Mouse (Mus musculus): ENCODE data around the gene Mfsd5. TPM values are rescaled to one million over a fixed set of nuclear protein-coding genes. Genes with fewer than 3 reads are reported as not detected.

Gene Mfsd5
- polyA plus RNA-seq, 1 experiment, result 23.2 TPM

DNA sequence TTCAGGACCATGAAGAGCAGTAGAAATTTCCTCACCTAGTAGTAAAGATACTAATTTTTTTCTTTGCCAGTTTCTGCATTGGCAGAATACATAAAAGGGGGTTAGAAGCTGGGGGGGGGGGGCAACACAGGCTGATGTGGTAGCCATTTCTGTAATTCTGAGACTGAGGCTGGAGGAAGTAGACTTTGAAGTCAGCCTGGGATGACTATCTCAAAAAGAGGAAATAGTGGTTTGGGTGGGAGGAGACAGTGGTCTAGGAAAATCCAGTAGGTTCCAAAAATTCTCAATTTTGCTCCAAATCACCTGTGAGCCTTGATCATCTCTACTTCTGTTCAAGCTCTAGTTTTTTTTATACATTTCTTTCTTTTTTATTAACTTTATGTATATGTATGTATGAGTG, 32.2 kb downstream of the Mfsd5 start:
- H3K9ac ChIP-seq (ENCODE audit: low read depth, poor library complexity, severe bottlenecking), result no peak overlapping the region
- no peaks in the 10 kb centered on the region for H3K27me3 ChIP-seq (ENCODE audit: control insufficient read depth, insufficient read depth, low read length, poor library complexity, severe bottlenecking)
- no peak overlapping the region for H3K4me3 ChIP-seq (ENCODE audit: low read depth, low read length)
- no peaks in the 10 kb centered on the region for H3K9me3 ChIP-seq (replicated peaks; ENCODE audit: control insufficient read depth, insufficient read depth, low read length, poor library complexity, severe bottlenecking)
- TF ChIP-seq CTCF (IDR thresholded peaks at IDR 0.05; ENCODE audit: low read depth, low read length) (no peak), POLR2A (IDR thresholded peaks at IDR 0.05; ENCODE audit: insufficient read depth, low read length) (no peak), EP300 (IDR thresholded peaks at IDR 0.05; ENCODE audit: insufficient read depth, low read depth, low read length) (no peak)
- peaks cover 75% of the 10 kb centered on the region for H3K36me3 ChIP-seq (ENCODE audit: control insufficient read depth, insufficient read depth, low read length, poor library complexity, severe bottlenecking)
- H3K4me1 ChIP-seq (ENCODE audit: control insufficient read depth, insufficient read depth, low read length), result no peaks in the 10 kb centered on the region
- H3K27ac ChIP-seq (ENCODE audit: insufficient read depth, low read length), result no peak overlapping the region

- no peaks in the 10 kb centered on the region for H3K27me3 ChIP-seq (ENCODE audit: control insufficient read depth, insufficient read depth, low read length, poor library complexity, severe bottlenecking)
- H3K4me1 ChIP-seq (ENCODE audit: control insufficient read depth, insufficient read depth, low read length), result no peaks in the 10 kb centered on the region
- peaks cover 70% of the 10 kb centered on the region for H3K36me3 ChIP-seq (ENCODE audit: control insufficient read depth, insufficient read depth, low read length, poor library complexity, severe bottlenecking)
- H3K9ac ChIP-seq (ENCODE audit: low read depth, poor library complexity, severe bottlenecking), result no peak overlapping the region
- H3K4me3 ChIP-seq (ENCODE audit: low read depth, low read length), result no peak overlapping the region
- no peak overlapping the region for H3K27ac ChIP-seq (ENCODE audit: insufficient read depth, low read length)
- no peaks in the 10 kb centered on the region for H3K9me3 ChIP-seq (replicated peaks; ENCODE audit: control insufficient read depth, insufficient read depth, low read length, poor library complexity, severe bottlenecking)
- TF ChIP-seq EP300 (IDR thresholded peaks at IDR 0.05; ENCODE audit: insufficient read depth, low read depth, low read length), result no peak
- no peak for TF ChIP-seq POLR2A (IDR thresholded peaks at IDR 0.05; ENCODE audit: insufficient read depth, low read length)
- no peak for TF ChIP-seq CTCF (IDR thresholded peaks at IDR 0.05; ENCODE audit: low read depth, low read length)
Observed at GRCm38 (mm10) chr15:102315292-102315691, 36.0 kb downstream of the Mfsd5 start.

GRCm38 (mm10) chr15:102316263-102316662, 37.0 kb downstream of the Mfsd5 start:
- Histone ChIP-seq H3K9me3 (replicated peaks; ENCODE audit: control insufficient read depth, insufficient read depth, low read length, poor library complexity, severe bottlenecking) (no peaks in the 10 kb centered on the region), H3K27ac (ENCODE audit: insufficient read depth, low read length) (no peak overlapping the region), H3K9ac (ENCODE audit: low read depth, poor library complexity, severe bottlenecking) (no peak overlapping the region), H3K36me3 (ENCODE audit: control insufficient read depth, insufficient read depth, low read length, poor library complexity, severe bottlenecking) (peaks cover 72% of the 10 kb centered on the region), H3K4me1 (ENCODE audit: control insufficient read depth, insufficient read depth, low read length) (no peaks in the 10 kb centered on the region), H3K4me3 (ENCODE audit: low read depth, low read length) (no peak overlapping the region), H3K27me3 (ENCODE audit: control insufficient read depth, insufficient read depth, low read length, poor library complexity, severe bottlenecking) (no peaks in the 10 kb centered on the region)
- TF ChIP-seq EP300 (IDR thresholded peaks at IDR 0.05; ENCODE audit: insufficient read depth, low read depth, low read length) (no peak), POLR2A (IDR thresholded peaks at IDR 0.05; ENCODE audit: insufficient read depth, low read length) (no peak), CTCF (IDR thresholded peaks at IDR 0.05; ENCODE audit: low read depth, low read length) (peak; percentile 81)

DNA sequence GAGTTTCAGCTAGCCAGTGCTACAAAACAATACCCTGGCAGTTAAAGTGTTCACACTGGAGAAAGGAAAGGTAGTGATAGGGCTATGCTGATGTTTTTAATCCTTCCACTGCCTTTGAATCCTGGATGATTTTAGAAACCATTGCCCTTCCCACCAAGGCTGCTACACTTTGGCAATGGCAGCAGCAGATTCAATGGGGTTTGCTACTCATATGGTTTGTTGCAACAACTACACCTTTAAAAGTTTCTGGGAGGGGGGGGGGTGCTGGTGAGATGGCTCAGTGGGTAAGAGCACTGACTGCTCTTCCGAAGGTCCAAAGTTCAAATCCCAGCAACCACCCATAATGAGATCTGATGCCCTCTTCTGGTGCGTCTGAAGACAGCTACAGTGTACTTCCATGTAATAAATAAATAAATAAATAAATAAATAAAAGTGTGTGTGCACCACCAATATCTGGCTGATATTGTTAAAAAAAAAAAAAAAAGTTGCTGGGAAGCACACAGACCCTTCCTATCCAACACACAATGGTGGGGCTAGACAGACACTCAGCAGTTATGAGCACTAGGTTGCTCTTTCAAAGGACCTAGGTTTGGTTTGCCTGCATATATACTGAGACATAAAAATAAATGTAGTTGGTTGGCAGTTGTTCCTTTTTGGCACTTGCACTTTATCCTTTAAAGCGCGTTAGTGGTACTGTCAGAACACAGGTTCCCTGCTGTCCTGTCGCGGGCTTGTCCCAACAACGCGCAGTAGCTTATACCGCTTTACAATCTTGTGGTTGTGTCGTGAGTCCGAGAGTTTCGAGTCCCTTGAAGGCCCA, 45.6 kb downstream of the Mfsd5 start:
- Histone ChIP-seq H3K36me3 (ENCODE audit: control insufficient read depth, insufficient read depth, low read length, poor library complexity, severe bottlenecking) (peaks cover 34% of the 10 kb centered on the region), H3K9ac (ENCODE audit: low read depth, poor library complexity, severe bottlenecking) (0 out of 2 replicates have a peak overlapping the region, but pooled peaks have one; percentile 4), H3K4me3 (ENCODE audit: low read depth, low read length) (peak overlapping the region; percentile 21)

DNA sequence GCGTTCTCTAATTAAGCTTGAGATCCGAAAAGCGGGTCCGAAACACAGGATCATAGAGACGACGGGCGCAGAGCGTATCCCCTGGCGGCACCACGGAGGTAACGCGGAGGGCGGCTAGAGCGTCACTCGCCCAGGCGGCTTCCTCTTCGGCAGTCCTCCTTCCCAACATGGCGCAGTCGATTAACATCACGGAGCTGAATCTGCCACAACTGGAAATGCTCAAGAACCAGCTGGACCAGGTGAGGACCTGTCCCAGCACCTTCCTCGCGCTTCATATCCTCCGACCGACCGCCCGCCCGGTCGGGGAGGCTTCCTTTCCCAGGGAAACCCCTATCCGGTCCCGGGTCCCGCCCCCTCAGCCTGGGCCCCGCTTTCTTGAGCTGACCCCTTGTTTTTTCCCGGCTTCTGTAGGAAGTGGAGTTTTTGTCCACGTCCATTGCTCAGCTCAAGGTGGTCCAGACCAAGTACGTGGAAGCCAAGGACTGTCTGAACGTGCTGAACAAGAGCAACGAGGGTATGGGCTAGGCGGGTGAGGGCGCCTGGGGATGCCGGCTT, 46.8 kb downstream of the Mfsd5 start, which contains the start of gene Pfdn5:
TSS of gene Pfdn5 (plus strand) at position 95 of the 555 bp plus-strand sequence.
- H3K4me1 ChIP-seq (ENCODE audit: control insufficient read depth, insufficient read depth, low read length), result no peaks in the 10 kb centered on the region
- no peaks in the 10 kb centered on the region for H3K27me3 ChIP-seq (ENCODE audit: control insufficient read depth, insufficient read depth, low read length, poor library complexity, severe bottlenecking)
- H3K27ac ChIP-seq (ENCODE audit: insufficient read depth, low read length), result peak within 1 kb of the TSS; percentile 75; the same call in 1 of the 2 replicates
- 0 out of 2 replicates have a peak, but pooled peaks have one; percentile 45 for TF ChIP-seq EP300 (IDR thresholded peaks at IDR 0.05; ENCODE audit: insufficient read depth, low read depth, low read length)
- no peak for TF ChIP-seq CTCF (IDR thresholded peaks at IDR 0.05; ENCODE audit: low read depth, low read length)
- no peak for TF ChIP-seq POLR2A (IDR thresholded peaks at IDR 0.05; ENCODE audit: insufficient read depth, low read length)
- H3K9me3 ChIP-seq (replicated peaks; ENCODE audit: control insufficient read depth, insufficient read depth, low read length, poor library complexity, severe bottlenecking), result no peaks in the 10 kb centered on the region
- peak within 1 kb of the TSS; percentile 72 for H3K9ac ChIP-seq (ENCODE audit: low read depth, poor library complexity, severe bottlenecking)
- H3K36me3 ChIP-seq (ENCODE audit: control insufficient read depth, insufficient read depth, low read length, poor library complexity, severe bottlenecking), result peaks cover 25% of the 10 kb centered on the region
- H3K4me3 ChIP-seq (ENCODE audit: low read depth, low read length), result peak within 1 kb of the TSS; percentile 99

More for the DNA sequence above, 45.6 kb downstream of the Mfsd5 start:
- Histone ChIP-seq H3K27ac (ENCODE audit: insufficient read depth, low read length) (peak overlapping the region; percentile 75; the same call in 1 of the 2 replicates), H3K27me3 (ENCODE audit: control insufficient read depth, insufficient read depth, low read length, poor library complexity, severe bottlenecking) (no peaks in the 10 kb centered on the region), H3K9me3 (replicated peaks; ENCODE audit: control insufficient read depth, insufficient read depth, low read length, poor library complexity, severe bottlenecking) (no peaks in the 10 kb centered on the region), H3K4me1 (ENCODE audit: control insufficient read depth, insufficient read depth, low read length) (no peaks in the 10 kb centered on the region)
- TF ChIP-seq POLR2A (IDR thresholded peaks at IDR 0.05; ENCODE audit: insufficient read depth, low read length) (no peak), CTCF (IDR thresholded peaks at IDR 0.05; ENCODE audit: low read depth, low read length) (no peak), EP300 (IDR thresholded peaks at IDR 0.05; ENCODE audit: insufficient read depth, low read depth, low read length) (no peak)

GRCm38 (mm10) chr15:102326892-102327291, 47.6 kb downstream of the Mfsd5 start:
- H3K4me1 ChIP-seq (ENCODE audit: control insufficient read depth, insufficient read depth, low read length), result no peaks in the 10 kb centered on the region
- no peaks in the 10 kb centered on the region for H3K27me3 ChIP-seq (ENCODE audit: control insufficient read depth, insufficient read depth, low read length, poor library complexity, severe bottlenecking)
- H3K4me3 ChIP-seq (ENCODE audit: low read depth, low read length), result no peak overlapping the region; the same call in 1 of the 2 replicates
- peak overlapping the region; percentile 72 for H3K9ac ChIP-seq (ENCODE audit: low read depth, poor library complexity, severe bottlenecking)
- no peaks in the 10 kb centered on the region for H3K9me3 ChIP-seq (replicated peaks; ENCODE audit: control insufficient read depth, insufficient read depth, low read length, poor library complexity, severe bottlenecking)
- TF ChIP-seq CTCF (IDR thresholded peaks at IDR 0.05; ENCODE audit: low read depth, low read length) (no peak), POLR2A (IDR thresholded peaks at IDR 0.05; ENCODE audit: insufficient read depth, low read length) (no peak), EP300 (IDR thresholded peaks at IDR 0.05; ENCODE audit: insufficient read depth, low read depth, low read length) (no peak)
- H3K27ac ChIP-seq (ENCODE audit: insufficient read depth, low read length), result no peak overlapping the region
- H3K36me3 ChIP-seq (ENCODE audit: control insufficient read depth, insufficient read depth, low read length, poor library complexity, severe bottlenecking), result peaks cover 18% of the 10 kb centered on the region

Other genes starting within 250 kb of the Mfsd5 start
- 584 and 631 TPM in 2 replicates for gene Eif4b, start 205.7 kb upstream of the Mfsd5 start, polyA plus RNA-seq (2011; ENCODE audit: insufficient read depth, insufficient read length, low read depth, missing spikeins)
- gene Tns2, start 179.0 kb upstream of the Mfsd5 start, polyA plus RNA-seq (2011; ENCODE audit: insufficient read depth, insufficient read length, low read depth, missing spikeins), result 10.4 and 12.8 TPM in 2 replicates
- 11.7 and 15.1 TPM in 2 replicates for gene Spryd3, start 143.2 kb upstream of the Mfsd5 start, polyA plus RNA-seq (2011; ENCODE audit: insufficient read depth, insufficient read length, low read depth, missing spikeins)
- 2.0 and 2.2 TPM in 2 replicates for gene Igfbp6, start 135.1 kb upstream of the Mfsd5 start, polyA plus RNA-seq (2011; ENCODE audit: insufficient read depth, insufficient read length, low read depth, missing spikeins)
- 0.45 TPM in 1 of 2 replicates, not detected in the other for gene Soat2, start 128.9 kb upstream of the Mfsd5 start, polyA plus RNA-seq (2011; ENCODE audit: insufficient read depth, insufficient read length, low read depth, missing spikeins)
- 53.7 and 54.3 TPM in 2 replicates for gene Zfp740, start 76.2 kb upstream of the Mfsd5 start, polyA plus RNA-seq (2011; ENCODE audit: insufficient read depth, insufficient read length, low read depth, missing spikeins)
- 17.8 and 19.3 TPM in 2 replicates for gene Csad, start 74.7 kb upstream of the Mfsd5 start, polyA plus RNA-seq (2011; ENCODE audit: insufficient read depth, insufficient read length, low read depth, missing spikeins)
- gene Itgb7, start 47.5 kb upstream of the Mfsd5 start, polyA plus RNA-seq (2011; ENCODE audit: insufficient read depth, insufficient read length, low read depth, missing spikeins), result 3.1 and 9.7 TPM in 2 replicates
- gene Rarg, start 21.9 kb upstream of the Mfsd5 start, polyA plus RNA-seq (2011; ENCODE audit: insufficient read depth, insufficient read length, low read depth, missing spikeins), result 38.6 and 42.7 TPM in 2 replicates
- 0.81 and 1.1 TPM in 2 replicates for gene Gm9918, start 8.9 kb upstream of the Mfsd5 start, polyA plus RNA-seq (2011; ENCODE audit: insufficient read depth, insufficient read length, low read depth, missing spikeins)
- 68.7 and 71.7 TPM in 2 replicates for gene Espl1, start 16.8 kb downstream of the Mfsd5 start, polyA plus RNA-seq (2011; ENCODE audit: insufficient read depth, insufficient read length, low read depth, missing spikeins)
- 233 and 309 TPM in 2 replicates for gene Pfdn5, start 46.7 kb downstream of the Mfsd5 start, polyA plus RNA-seq (2011; ENCODE audit: insufficient read depth, insufficient read length, low read depth, missing spikeins)
- gene Myg1, start 52.3 kb downstream of the Mfsd5 start, polyA plus RNA-seq (2011; ENCODE audit: insufficient read depth, insufficient read length, low read depth, missing spikeins), result 38.6 and 48.8 TPM in 2 replicates
- 196 and 252 TPM in 2 replicates for gene Aaas, start 71.3 kb downstream of the Mfsd5 start, polyA plus RNA-seq (2011; ENCODE audit: insufficient read depth, insufficient read length, low read depth, missing spikeins)
- gene Sp7, start 87.7 kb downstream of the Mfsd5 start, polyA plus RNA-seq (2011; ENCODE audit: insufficient read depth, insufficient read length, low read depth, missing spikeins), result not detected in 2 replicates
- gene Sp1, start 126.7 kb downstream of the Mfsd5 start, polyA plus RNA-seq (2011; ENCODE audit: insufficient read depth, insufficient read length, low read depth, missing spikeins), result 103 and 106 TPM in 2 replicates
- 1.8 and 2.8 TPM in 2 replicates for gene Amhr2, start 165.9 kb downstream of the Mfsd5 start, polyA plus RNA-seq (2011; ENCODE audit: insufficient read depth, insufficient read length, low read depth, missing spikeins)
- 49.7 and 55.4 TPM in 2 replicates for gene Prr13, start 179.6 kb downstream of the Mfsd5 start, polyA plus RNA-seq (2011; ENCODE audit: insufficient read depth, insufficient read length, low read depth, missing spikeins)
- 1,129 and 1,194 TPM in 2 replicates for gene Pcbp2, start 191.1 kb downstream of the Mfsd5 start, polyA plus RNA-seq (2011; ENCODE audit: insufficient read depth, insufficient read length, low read depth, missing spikeins)
- gene Gm10337, start 224.3 kb downstream of the Mfsd5 start, polyA plus RNA-seq (2011; ENCODE audit: insufficient read depth, insufficient read length, low read depth, missing spikeins), result not detected in 2 replicates
- gene Map3k12, start 237.6 kb downstream of the Mfsd5 start, polyA plus RNA-seq (2011; ENCODE audit: insufficient read depth, insufficient read length, low read depth, missing spikeins), result 11.1 and 14.0 TPM in 2 replicates
- gene Tarbp2, start 238.7 kb downstream of the Mfsd5 start, polyA plus RNA-seq (2011; ENCODE audit: insufficient read depth, insufficient read length, low read depth, missing spikeins), result 45.3 and 47.5 TPM in 2 replicates
- gene Npff, start 245.5 kb downstream of the Mfsd5 start, polyA plus RNA-seq (2011; ENCODE audit: insufficient read depth, insufficient read length, low read depth, missing spikeins), result 0.68 and 1.0 TPM in 2 replicates

Data from ES-Bruce4 (cell line).